Mouse (Mus musculus) lung, postnatal 10 days (tissue): ENCODE data around the gene Olfr588-ps1.
"Not testable (repeated sequence)": the region's sequence is repeated elsewhere in the genome, so short reads cannot be mapped to it uniquely, and the experiment has no call there.

Source experiments
- DNase-seq: peaks from one replicate; pipeline ENCODE4 v3.0.0; 2021

Olfr588-ps1 gene

GRCm38 (mm10) chr7:103140579-103140978 is at the start of gene Olfr588-ps1:
TSS of gene Olfr588-ps1 (plus strand) at chr7:103140879.
- DNase-seq, result no peak

GRCm38 (mm10) chr7:103097420-103097819 is 43.3 kb upstream of the Olfr588-ps1 start, which contains the start of gene Olfr585:
TSS of gene Olfr585 (plus strand) at chr7:103097720.
- DNase-seq, result no peak

- no peak for DNase-seq
Observed at GRCm38 (mm10) chr7:103119406-103119805, 21.3 kb upstream of the Olfr588-ps1 start.

- no peak for DNase-seq
Observed at GRCm38 (mm10) chr7:103125538-103125937, 15.1 kb upstream of the Olfr588-ps1 start, which contains the start of gene Olfr586. TSS of gene Olfr586 (minus strand) at chr7:103125638.

GRCm38 (mm10) chr7:103156256-103156655 is 15.6 kb downstream of the Olfr588-ps1 start, which contains the start of gene Olfr589:
TSS of gene Olfr589 (minus strand) at chr7:103156356.
- DNase-seq, result no peak

- DNase-seq, result no peak
Observed at GRCm38 (mm10) chr7:103169697-103170096, 29.0 kb downstream of the Olfr588-ps1 start.

GRCm38 (mm10) chr7:103178240-103178639 is 37.6 kb downstream of the Olfr588-ps1 start, which contains the start of gene Olfr591:
TSS of gene Olfr591 (minus strand) at chr7:103178340.
- DNase-seq, result no peak

- not testable (repeated sequence) for DNase-seq
Observed at GRCm38 (mm10) chr7:103184503-103184902, 43.8 kb downstream of the Olfr588-ps1 start, which contains the start of gene Olfr592. TSS of gene Olfr592 (plus strand) at chr7:103184803.
